Mouse (Mus musculus): ENCODE data around the gene Map3k6. TPM values are rescaled to one million over a fixed set of nuclear protein-coding genes. Genes with fewer than 3 reads are reported as not detected.

Gene Map3k6
- polyA plus RNA-seq, 1 experiment from 2014 or later = 8.6 TPM

GRCm38 (mm10) chr4:133203591-133203990, 37.0 kb upstream of the Map3k6 start:
- H3K4me2 ChIP-seq = no peak overlapping the region
- no peak overlapping the region for H3K4me3 ChIP-seq (replicated peaks)
- 68% methylated on average over 3 of the region's 3 CpGs for WGBS
- no peak for ATAC-seq (ENCODE audit: insufficient read depth, low FRiP score, low read depth)
- no peaks in the 10 kb centered on the region for H3K27me3 ChIP-seq (replicated peaks)
- H3K27ac ChIP-seq = no peak overlapping the region
- H3K4me1 ChIP-seq = peaks cover 36% of the 10 kb centered on the region
- H3K36me3 ChIP-seq = no peaks in the 10 kb centered on the region
- H3K9ac ChIP-seq = no peak overlapping the region
- no peaks in the 10 kb centered on the region for H3K9me3 ChIP-seq

- no peak for ATAC-seq (ENCODE audit: insufficient read depth, low FRiP score, low read depth)
- Histone ChIP-seq H3K27me3 (replicated peaks) (no peaks in the 10 kb centered on the region), H3K9me3 (no peaks in the 10 kb centered on the region), H3K4me3 (replicated peaks) (no peak overlapping the region), H3K36me3 (no peaks in the 10 kb centered on the region), H3K9ac (no peak overlapping the region), H3K4me2 (no peak overlapping the region), H3K4me1 (peaks cover 30% of the 10 kb centered on the region), H3K27ac (peak overlapping the region; percentile 31; the same call in 1 of the 2 replicates)
- 25% methylated on average over 7 of the region's 7 CpGs for WGBS
Observed at GRCm38 (mm10) chr4:133204379-133204778, 36.2 kb upstream of the Map3k6 start.

- 4% methylated on average over 11 of the region's 11 CpGs for WGBS
- Histone ChIP-seq H3K4me3 (replicated peaks) (no peak overlapping the region), H3K4me1 (peaks cover 26% of the 10 kb centered on the region), H3K9ac (no peak overlapping the region), H3K36me3 (no peaks in the 10 kb centered on the region), H3K9me3 (no peaks in the 10 kb centered on the region), H3K4me2 (no peak overlapping the region), H3K27me3 (replicated peaks) (peaks cover 35% of the 10 kb centered on the region), H3K27ac (no peak overlapping the region)
- ATAC-seq (ENCODE audit: insufficient read depth, low FRiP score, low read depth) = no peak
Observed at GRCm38 (mm10) chr4:133209366-133209765, 31.3 kb upstream of the Map3k6 start.

GRCm38 (mm10) chr4:133210023-133210787, 30.4 kb upstream of the Map3k6 start:
- H3K4me1 ChIP-seq = peaks cover 21% of the 10 kb centered on the region
- no peak for ATAC-seq (ENCODE audit: insufficient read depth, low FRiP score, low read depth)
- H3K27me3 ChIP-seq (replicated peaks) = peaks cover 37% of the 10 kb centered on the region
- no peaks in the 10 kb centered on the region for H3K36me3 ChIP-seq
- no peak overlapping the region for H3K4me2 ChIP-seq
- H3K9me3 ChIP-seq = no peaks in the 10 kb centered on the region
- no peak overlapping the region for H3K9ac ChIP-seq
- H3K4me3 ChIP-seq (replicated peaks) = no peak overlapping the region
- no peak overlapping the region for H3K27ac ChIP-seq
- WGBS = 89% methylated on average over 24 of the region's 24 CpGs

- no peaks in the 10 kb centered on the region for H3K9me3 ChIP-seq
- H3K27me3 ChIP-seq (replicated peaks) = peaks cover 37% of the 10 kb centered on the region
- no peak overlapping the region for H3K4me2 ChIP-seq
- H3K4me1 ChIP-seq = peaks cover 21% of the 10 kb centered on the region
- no peak overlapping the region for H3K4me3 ChIP-seq (replicated peaks)
- 92% methylated on average over 19 of the region's 19 CpGs for WGBS
- H3K36me3 ChIP-seq = no peaks in the 10 kb centered on the region
- no peak overlapping the region for H3K9ac ChIP-seq
- no peak overlapping the region for H3K27ac ChIP-seq
- no peak for ATAC-seq (ENCODE audit: insufficient read depth, low FRiP score, low read depth)
Observed at GRCm38 (mm10) chr4:133210788-133211390, 29.7 kb upstream of the Map3k6 start.

- Histone ChIP-seq H3K9me3 (no peaks in the 10 kb centered on the region), H3K27ac (no peak within 1 kb of the TSS), H3K4me1 (peaks cover 21% of the 10 kb centered on the region), H3K4me3 (replicated peaks) (peak within 1 kb of the TSS; percentile 55), H3K4me2 (peak within 1 kb of the TSS; percentile 99), H3K36me3 (no peaks in the 10 kb centered on the region), H3K27me3 (replicated peaks) (peaks cover 37% of the 10 kb centered on the region), H3K9ac (peak within 1 kb of the TSS; percentile 17; the same call in 1 of the 2 replicates)
- no peak; the same call in 1 of the 2 replicates for ATAC-seq (ENCODE audit: insufficient read depth, low FRiP score, low read depth)
- WGBS = 3% methylated on average over 52 of the region's 52 CpGs
Observed at GRCm38 (mm10) chr4:133211751-133212561, 28.7 kb upstream of the Map3k6 start, which contains the start of the genes Cd164l2 and Gpr3. TSS of gene Cd164l2 (plus strand) at chr4:133212131. TSS of gene Gpr3 (minus strand) at chr4:133212536.

- Histone ChIP-seq H3K9ac (peak overlapping the region; percentile 17; the same call in 1 of the 2 replicates), H3K36me3 (no peaks in the 10 kb centered on the region), H3K27ac (no peak overlapping the region), H3K27me3 (replicated peaks) (peaks cover 37% of the 10 kb centered on the region), H3K4me3 (replicated peaks) (peak overlapping the region; percentile 55), H3K4me2 (peak overlapping the region; percentile 99), H3K9me3 (no peaks in the 10 kb centered on the region), H3K4me1 (peaks cover 21% of the 10 kb centered on the region)
- peak; percentile 79 for ATAC-seq (ENCODE audit: insufficient read depth, low FRiP score, low read depth)
- 2% methylated on average over 44 of the region's 44 CpGs for WGBS
Observed at GRCm38 (mm10) chr4:133212562-133213267, 27.9 kb upstream of the Map3k6 start.

- Histone ChIP-seq H3K36me3 (no peaks in the 10 kb centered on the region), H3K9me3 (no peaks in the 10 kb centered on the region), H3K4me3 (replicated peaks) (peak overlapping the region; percentile 55), H3K4me2 (peak overlapping the region; percentile 99), H3K9ac (no peak overlapping the region), H3K27me3 (replicated peaks) (peaks cover 37% of the 10 kb centered on the region), H3K27ac (no peak overlapping the region), H3K4me1 (peaks cover 21% of the 10 kb centered on the region)
- no peak for ATAC-seq (ENCODE audit: insufficient read depth, low FRiP score, low read depth)
- 3% methylated on average over 9 of the region's 9 CpGs for WGBS
Observed at GRCm38 (mm10) chr4:133213268-133213590, 27.4 kb upstream of the Map3k6 start.

- Histone ChIP-seq H3K27me3 (replicated peaks) (peaks cover 37% of the 10 kb centered on the region), H3K4me1 (peaks cover 21% of the 10 kb centered on the region), H3K27ac (no peak overlapping the region), H3K4me2 (peak overlapping the region; percentile 99), H3K36me3 (no peaks in the 10 kb centered on the region), H3K9me3 (no peaks in the 10 kb centered on the region), H3K4me3 (replicated peaks) (peak overlapping the region; percentile 55; the same call in 1 of the 2 replicates), H3K9ac (no peak overlapping the region)
- ATAC-seq (ENCODE audit: insufficient read depth, low FRiP score, low read depth) = no peak
- WGBS = 26% methylated on average over 10 of the region's 10 CpGs
Observed at GRCm38 (mm10) chr4:133213661-133214060, 27.0 kb upstream of the Map3k6 start.

- no peak overlapping the region for H3K9ac ChIP-seq
- ATAC-seq (ENCODE audit: insufficient read depth, low FRiP score, low read depth) = no peak
- H3K9me3 ChIP-seq = no peaks in the 10 kb centered on the region
- no peak overlapping the region for H3K27ac ChIP-seq
- no peaks in the 10 kb centered on the region for H3K36me3 ChIP-seq
- peaks cover 19% of the 10 kb centered on the region for H3K4me1 ChIP-seq
- 7% methylated on average over 5 of the region's 5 CpGs for WGBS
- peaks cover 25% of the 10 kb centered on the region for H3K27me3 ChIP-seq (replicated peaks)
- H3K4me2 ChIP-seq = no peak overlapping the region
- H3K4me3 ChIP-seq (replicated peaks) = no peak overlapping the region
Observed at GRCm38 (mm10) chr4:133217641-133218040, 23.0 kb upstream of the Map3k6 start.

GRCm38 (mm10) chr4:133218745-133219144, 21.9 kb upstream of the Map3k6 start:
- no peak overlapping the region for H3K4me3 ChIP-seq (replicated peaks)
- H3K9ac ChIP-seq = no peak overlapping the region
- H3K27me3 ChIP-seq (replicated peaks) = peaks cover 15% of the 10 kb centered on the region
- peaks cover 13% of the 10 kb centered on the region; the same call in 1 of the 2 replicates for H3K4me1 ChIP-seq
- no peak overlapping the region for H3K27ac ChIP-seq
- H3K4me2 ChIP-seq = no peak overlapping the region
- no peaks in the 10 kb centered on the region for H3K36me3 ChIP-seq
- no peak for ATAC-seq (ENCODE audit: insufficient read depth, low FRiP score, low read depth)
- 91% methylated on average over 3 of the region's 3 CpGs for WGBS
- H3K9me3 ChIP-seq = no peaks in the 10 kb centered on the region
